Mouse (Mus musculus) lung, embryonic 16.5 days (tissue): ENCODE results near the gene Ids. TPM values are rescaled to one million over a fixed set of nuclear protein-coding genes. Genes with fewer than 3 reads are reported as not detected.

Experiments used
- ATAC-seq: fragments of 200-750 bp; cut with Nextera tagmentation; 2 replicates; pipeline ENCODE4 v1.8.0; 2017; ENCODE audit warnings: low read depth, mild to moderate bottlenecking, moderate library complexity
- H3K27ac ChIP-seq: fragments of 300-500 bp; sonication (generic); 2 replicates; pipeline ENCODE4 v1.5.1; 2014; ENCODE audit warnings: mild to moderate bottlenecking, control low read depth, low read length
- H3K27me3 ChIP-seq: fragments of 300-500 bp; sonication (generic); 2 replicates; pipeline ENCODE4 v1.6.1; 2014; ENCODE audit warnings: low read depth, low read length, mixed read lengths; ENCODE audit not compliant: control insufficient read depth, insufficient read depth
- H3K36me3 ChIP-seq: fragments of 300-500 bp; sonication (generic); 2 replicates; pipeline ENCODE4 v1.6.1; 2014; ENCODE audit warnings: low read length; ENCODE audit not compliant: control insufficient read depth, insufficient read depth
- H3K4me1 ChIP-seq: fragments of 300-500 bp; sonication (generic); replicated peaks from 2 replicates; pipeline ENCODE4 v1.6.1; 2014; ENCODE audit warnings: low read length, mixed read lengths; ENCODE audit not compliant: control insufficient read depth, insufficient read depth
- H3K4me2 ChIP-seq: fragments of 300-500 bp; sonication (generic); 2 replicates; pipeline ENCODE4 v1.6.1; 2014; ENCODE audit warnings: low read depth, low read length, control low read depth
- H3K4me3 ChIP-seq: fragments of 300-500 bp; sonication (generic); 2 replicates; pipeline ENCODE4 v1.5.1; 2014; ENCODE audit warnings: mild to moderate bottlenecking, low read length, control low read depth
- H3K9ac ChIP-seq: fragments of 300-500 bp; sonication (generic); 2 replicates; pipeline ENCODE4 v1.6.1; 2014; ENCODE audit warnings: low read length, control low read depth
- H3K9me3 ChIP-seq: fragments of 300-500 bp; sonication (generic); 2 replicates; pipeline ENCODE4 v1.6.1; 2016; ENCODE audit warnings: low read length; ENCODE audit not compliant: control insufficient read depth
- WGBS: fragments of 180-500 bp; shearing (Covaris S2); extraction: QIAGEN DNeasy Blood & Tissue Kit; methylation state at CpG from one replicate; pipeline ENCODE4 v1.1.7; 2014; 5-methylcytosine and 5-hydroxymethylcytosine counted together
- polyA plus RNA-seq: library from polyadenylated mRNA; unstranded; fragments of >200 nt; fragmentation: Nextera tagmentation; extraction: Ambion mirVana; gene quantifications from 2 replicates; pipeline ENCODE4 v1.2.1, GENCODE M21; 2015

The Ids gene
- polyA plus RNA-seq, 1 experiment from 2014 or later, result 2.7 TPM

DNA sequence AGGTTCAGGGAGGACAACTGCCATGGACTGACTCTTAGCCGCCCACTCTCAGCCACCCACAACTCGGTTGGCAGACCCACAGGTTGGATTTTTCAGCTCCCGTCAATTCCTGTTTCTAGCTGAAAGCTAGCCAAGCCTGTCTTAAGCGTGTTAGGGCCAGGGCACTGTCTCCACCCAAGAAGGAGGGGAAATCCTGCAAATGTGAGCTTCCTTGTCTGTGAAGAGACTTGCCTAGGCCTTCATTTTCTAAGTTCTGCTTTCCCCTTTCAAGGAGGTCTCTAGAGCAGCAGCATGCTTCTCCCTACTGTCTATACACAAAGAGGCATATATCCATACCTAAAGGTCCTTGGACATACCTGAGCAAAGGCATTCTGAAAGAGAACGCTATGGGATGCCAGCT lies 1.4 kb downstream of the Ids start:
- Histone ChIP-seq H3K27me3 (no peaks in the 10 kb centered on the region), H3K9me3 (no peaks in the 10 kb centered on the region), H3K4me1 (0 out of 2 replicates have a peak, but pooled peaks cover 2% of the 10 kb centered on the region), H3K4me3 (no peak overlapping the region), H3K9ac (no peak overlapping the region), H3K36me3 (no peaks in the 10 kb centered on the region; the same call in 1 of the 2 replicates), H3K27ac (no peak overlapping the region), H3K4me2 (no peak overlapping the region)
- 70% methylated on average over 5 of the region's 5 CpGs for WGBS
- ATAC-seq, result no peak

DNA sequence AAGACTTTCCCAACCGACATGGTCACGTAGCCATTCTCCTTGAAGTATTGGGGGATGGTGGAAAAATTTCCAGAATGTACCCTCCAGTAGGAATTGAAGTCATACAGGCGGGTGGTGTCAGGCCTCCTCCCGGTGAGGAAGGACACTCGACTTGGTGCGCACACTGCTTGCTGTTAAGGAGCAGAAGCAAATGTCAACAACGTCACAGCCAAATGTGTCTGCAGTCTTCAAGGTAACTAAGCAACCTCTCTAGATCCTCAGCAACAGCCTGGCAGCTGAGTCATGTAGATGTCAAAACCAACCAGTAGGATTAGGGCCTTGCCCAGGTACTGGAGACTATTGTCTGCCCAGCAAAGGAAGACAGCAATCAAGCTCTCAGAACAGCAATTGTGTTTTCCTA lies 1.9 kb downstream of the Ids start:
- H3K4me3 ChIP-seq, result no peak overlapping the region
- H3K36me3 ChIP-seq, result no peaks in the 10 kb centered on the region; the same call in 1 of the 2 replicates
- ATAC-seq, result no peak
- no peak overlapping the region for H3K27ac ChIP-seq
- no peaks in the 10 kb centered on the region for H3K9me3 ChIP-seq
- H3K27me3 ChIP-seq, result no peaks in the 10 kb centered on the region
- 0 out of 2 replicates have a peak, but pooled peaks cover 2% of the 10 kb centered on the region for H3K4me1 ChIP-seq
- H3K4me2 ChIP-seq, result no peak overlapping the region
- WGBS, result 73% methylated on average over 7 of the region's 7 CpGs
- H3K9ac ChIP-seq, result no peak overlapping the region

DNA sequence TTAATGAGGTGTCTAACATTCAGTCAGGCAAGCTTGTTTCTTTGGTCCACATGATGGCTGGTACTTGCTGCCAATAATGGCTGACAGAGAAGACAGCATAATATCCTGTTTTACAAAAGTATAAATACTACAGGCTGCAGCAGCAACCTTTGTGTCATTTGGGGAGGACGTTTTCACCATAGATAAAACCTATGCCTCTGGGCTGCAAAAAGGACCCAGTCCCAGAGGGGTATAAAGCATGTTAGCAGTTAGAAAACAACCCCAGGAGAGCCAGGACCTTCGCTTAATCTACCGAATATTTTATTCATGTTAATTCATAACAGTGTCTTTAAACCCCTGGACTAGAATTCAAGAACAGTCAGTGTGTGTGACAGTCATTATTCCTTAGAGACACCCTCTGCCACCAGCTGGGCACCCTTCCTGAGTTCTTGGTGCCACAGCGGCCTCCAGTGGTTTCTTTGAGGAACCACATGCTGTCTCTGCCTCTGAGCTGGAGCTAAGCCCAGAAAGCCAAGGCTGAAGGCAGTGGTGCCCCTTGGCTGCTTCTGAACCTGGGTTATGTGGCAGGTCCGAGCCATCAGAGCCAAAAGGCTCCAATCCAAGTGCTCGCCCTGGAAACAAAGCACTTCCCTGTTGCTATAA lies 34.6 kb downstream of the Ids start:
- no peak overlapping the region for H3K4me2 ChIP-seq
- no peaks in the 10 kb centered on the region for H3K4me1 ChIP-seq
- H3K9me3 ChIP-seq, result no peaks in the 10 kb centered on the region
- 11% methylated on average over 6 of the region's 6 CpGs for WGBS
- H3K9ac ChIP-seq, result no peak overlapping the region
- H3K36me3 ChIP-seq, result no peaks in the 10 kb centered on the region
- peak; percentile 26; the same call in 1 of the 2 replicates for ATAC-seq
- H3K27me3 ChIP-seq, result no peaks in the 10 kb centered on the region
- H3K4me3 ChIP-seq, result no peak overlapping the region
- H3K27ac ChIP-seq, result no peak overlapping the region

DNA sequence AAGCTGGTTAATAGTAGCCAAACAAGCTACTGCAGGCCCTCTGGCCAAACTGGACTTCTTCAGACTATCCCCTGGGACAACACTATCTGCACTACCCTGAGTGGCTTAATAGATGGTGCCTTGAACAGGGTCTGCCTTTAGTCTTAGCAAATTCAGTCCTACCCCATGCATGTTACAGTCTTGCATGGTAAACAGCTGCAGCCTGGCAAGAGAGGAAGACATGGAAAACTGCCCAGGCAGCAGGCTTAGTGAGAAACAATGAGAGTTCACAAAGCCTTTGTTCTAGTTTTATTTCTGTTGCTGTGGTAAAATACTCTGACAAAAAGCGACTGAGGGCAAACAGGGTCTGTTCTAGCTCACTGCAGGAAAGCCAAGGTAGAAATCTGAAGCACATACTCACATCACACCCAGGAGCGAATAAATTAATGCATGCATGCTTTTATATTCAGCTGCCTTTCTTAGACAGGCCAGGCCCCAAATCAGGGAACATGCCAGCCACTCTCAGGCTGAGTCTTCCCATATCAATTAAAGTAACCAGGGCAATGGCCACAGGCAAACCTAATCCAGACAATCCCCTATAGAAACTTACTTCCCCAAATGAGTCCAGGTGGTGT lies 36.2 kb downstream of the Ids start:
- WGBS, result 58% methylated on average over 2 of the region's 2 CpGs
- no peak for ATAC-seq
- Histone ChIP-seq H3K9ac (no peak overlapping the region), H3K27me3 (no peaks in the 10 kb centered on the region), H3K36me3 (no peaks in the 10 kb centered on the region), H3K4me2 (no peak overlapping the region), H3K27ac (no peak overlapping the region), H3K4me1 (no peaks in the 10 kb centered on the region), H3K9me3 (no peaks in the 10 kb centered on the region), H3K4me3 (no peak overlapping the region)

DNA sequence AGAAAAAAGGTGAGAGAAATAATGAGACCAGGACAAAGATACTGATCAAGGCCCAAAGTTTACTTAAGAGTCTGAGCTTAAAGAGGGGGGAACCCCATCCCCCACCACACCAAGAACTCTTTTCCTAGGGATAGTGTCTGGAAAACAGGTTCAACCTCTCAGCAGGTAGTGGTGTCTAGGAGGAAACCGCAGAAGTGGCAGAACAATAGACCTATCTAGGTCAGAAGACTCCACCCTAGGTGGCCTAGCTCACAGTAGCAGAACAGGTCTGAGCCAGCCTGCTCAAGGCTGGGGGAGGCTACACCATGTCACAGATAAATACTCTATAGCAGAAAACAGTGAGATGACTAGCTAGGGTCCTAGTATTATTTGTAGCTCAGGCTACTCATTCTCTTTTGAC lies 37.2 kb downstream of the Ids start:
- Histone ChIP-seq H3K27ac (no peak overlapping the region), H3K9ac (no peak overlapping the region), H3K27me3 (no peaks in the 10 kb centered on the region), H3K4me2 (no peak overlapping the region), H3K9me3 (no peaks in the 10 kb centered on the region), H3K4me1 (no peaks in the 10 kb centered on the region), H3K36me3 (no peaks in the 10 kb centered on the region), H3K4me3 (no peak overlapping the region)
- no peak for ATAC-seq
- 38% methylated on average over 1 of the region's 1 CpGs for WGBS

DNA sequence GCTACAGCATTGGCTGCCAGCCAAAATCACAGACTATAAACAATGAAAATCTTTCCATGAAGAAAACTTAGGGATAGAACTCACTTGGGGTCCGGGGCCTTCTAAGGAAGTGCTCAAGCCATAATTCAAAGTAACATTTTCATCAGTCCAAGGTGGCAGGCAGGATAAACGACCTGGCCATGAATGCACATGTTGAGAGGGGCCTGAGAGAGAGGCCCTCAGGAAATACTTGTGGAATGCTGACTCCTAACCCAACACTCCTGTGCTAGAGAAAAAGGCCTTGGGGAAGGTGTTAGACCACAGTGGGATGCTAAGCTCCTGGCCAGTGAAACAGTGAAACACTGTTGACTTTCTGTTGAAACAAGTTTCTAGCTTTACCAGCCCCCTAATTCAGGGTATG lies 45.6 kb downstream of the Ids start:
- Histone ChIP-seq H3K36me3 (no peaks in the 10 kb centered on the region), H3K27ac (no peak overlapping the region), H3K9me3 (no peaks in the 10 kb centered on the region), H3K4me2 (no peak overlapping the region), H3K4me1 (no peaks in the 10 kb centered on the region), H3K4me3 (no peak overlapping the region), H3K27me3 (no peaks in the 10 kb centered on the region), H3K9ac (no peak overlapping the region)
- 16% methylated on average over 2 of the region's 2 CpGs for WGBS
- no peak for ATAC-seq

DNA sequence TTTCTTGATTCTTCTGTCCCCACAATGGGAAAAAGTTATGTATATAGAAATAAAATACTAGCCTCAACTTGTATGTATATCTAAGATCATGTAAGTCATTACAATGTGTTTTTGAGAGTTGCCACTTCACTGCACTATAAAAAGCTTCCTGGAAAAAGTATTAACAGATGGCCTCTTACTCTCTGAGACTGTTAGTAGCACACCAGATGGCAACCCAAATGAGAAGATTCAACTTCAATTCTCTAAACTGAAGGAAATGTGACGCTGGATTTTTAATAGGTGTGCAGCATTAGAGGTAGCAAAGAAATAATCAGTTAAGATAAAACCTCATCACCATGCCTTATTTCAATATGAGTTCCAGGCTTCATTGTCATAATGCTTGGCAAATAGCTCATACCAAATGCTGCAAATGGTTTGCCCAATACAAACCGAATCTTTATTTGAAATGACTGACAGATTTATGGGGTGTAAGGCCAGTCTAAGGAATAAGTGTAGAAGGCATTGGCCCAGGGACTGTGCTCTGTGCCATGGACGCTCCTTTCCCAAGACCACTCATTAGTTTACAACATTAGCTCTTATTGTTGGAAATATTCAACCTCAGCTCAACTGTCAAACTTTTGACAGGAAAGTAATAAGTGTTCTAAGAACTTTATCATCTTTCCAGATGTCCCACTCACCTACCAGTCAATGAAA lies 49.8 kb downstream of the Ids start:
- Histone ChIP-seq H3K9me3 (no peaks in the 10 kb centered on the region), H3K4me3 (no peak overlapping the region), H3K4me1 (no peaks in the 10 kb centered on the region), H3K9ac (no peak overlapping the region), H3K27ac (no peak overlapping the region), H3K4me2 (no peak overlapping the region), H3K36me3 (no peaks in the 10 kb centered on the region), H3K27me3 (no peaks in the 10 kb centered on the region)
- WGBS, result 79% methylated on average over 3 of the region's 3 CpGs
- no peak for ATAC-seq

Other genes with a start within 250 kb of the Ids start
- gene 1110012L19Rik, start 20.8 kb upstream of the Ids start, polyA plus RNA-seq, result 30.8 and 34.6 TPM in 2 replicates
- gene Tmem185a, start 112.1 kb upstream of the Ids start, polyA plus RNA-seq, result 38.2 and 40.1 TPM in 2 replicates